Mouse (Mus musculus) bone marrow, adult 2 months (tissue): ENCODE data around the gene Pfdn4. TPM values are rescaled to one million over a fixed set of nuclear protein-coding genes. Genes with fewer than 3 reads are reported as not detected.
"Not testable (repeated sequence)": the region's sequence is repeated elsewhere in the genome, so short reads cannot be mapped to it uniquely, and the experiment has no call there.

Source experiments
- H3K27ac ChIP-seq: fragments of 200-500 bp; 2 replicates; pipeline ENCODE4 v1.5.1; 2012; ENCODE audit warnings: low read depth, mild to moderate bottlenecking, control low read depth, inconsistent platforms, low read length; ENCODE audit not compliant: control insufficient read depth, poor library complexity, insufficient read depth
- H3K4me1 ChIP-seq: fragments of 200-500 bp; 2 replicates; pipeline ENCODE4 v1.6.1; 2011; ENCODE audit warnings: low read length; ENCODE audit not compliant: control insufficient read depth, insufficient read depth
- H3K4me3 ChIP-seq: fragments of 200-500 bp; replicated peaks from 2 replicates; pipeline ENCODE3; 2011; ENCODE audit warnings: mild to moderate bottlenecking, low read depth, low read length, control low read depth; ENCODE audit not compliant: control insufficient read depth
- CTCF ChIP-seq: fragments of 200-500 bp; IDR thresholded peaks from 2 replicates; pipeline ENCODE4 v1.5.1; 2011; ENCODE audit warnings: low read length, control low read depth; ENCODE audit not compliant: control insufficient read depth, insufficient read depth
- POLR2A ChIP-seq: fragments of 200-500 bp; IDR thresholded peaks from 2 replicates; pipeline ENCODE4 v1.6.1; 2011; ENCODE audit warnings: low read depth, mild to moderate bottlenecking, control low read depth, low read length, borderline replicate concordance; ENCODE audit not compliant: control insufficient read depth
- WGBS: fragments of 180-500 bp; shearing (Covaris S2); methylation state at CpG from one replicate; pipeline ENCODE4 v1.1.7; 2018; 5-methylcytosine and 5-hydroxymethylcytosine counted together
- polyA plus RNA-seq: library from polyadenylated mRNA; stranded (reverse); fragments of >200 nt; gene quantifications from 2 replicates; pipeline ENCODE4 v1.2.4, GENCODE M21; 2011; ENCODE audit warnings: low replicate concordance; ENCODE audit not compliant: missing spikeins, insufficient read depth, insufficient read length

Pfdn4 gene
- polyA plus RNA-seq: 22.9 and 55.7 TPM in 2 replicates

DNA sequence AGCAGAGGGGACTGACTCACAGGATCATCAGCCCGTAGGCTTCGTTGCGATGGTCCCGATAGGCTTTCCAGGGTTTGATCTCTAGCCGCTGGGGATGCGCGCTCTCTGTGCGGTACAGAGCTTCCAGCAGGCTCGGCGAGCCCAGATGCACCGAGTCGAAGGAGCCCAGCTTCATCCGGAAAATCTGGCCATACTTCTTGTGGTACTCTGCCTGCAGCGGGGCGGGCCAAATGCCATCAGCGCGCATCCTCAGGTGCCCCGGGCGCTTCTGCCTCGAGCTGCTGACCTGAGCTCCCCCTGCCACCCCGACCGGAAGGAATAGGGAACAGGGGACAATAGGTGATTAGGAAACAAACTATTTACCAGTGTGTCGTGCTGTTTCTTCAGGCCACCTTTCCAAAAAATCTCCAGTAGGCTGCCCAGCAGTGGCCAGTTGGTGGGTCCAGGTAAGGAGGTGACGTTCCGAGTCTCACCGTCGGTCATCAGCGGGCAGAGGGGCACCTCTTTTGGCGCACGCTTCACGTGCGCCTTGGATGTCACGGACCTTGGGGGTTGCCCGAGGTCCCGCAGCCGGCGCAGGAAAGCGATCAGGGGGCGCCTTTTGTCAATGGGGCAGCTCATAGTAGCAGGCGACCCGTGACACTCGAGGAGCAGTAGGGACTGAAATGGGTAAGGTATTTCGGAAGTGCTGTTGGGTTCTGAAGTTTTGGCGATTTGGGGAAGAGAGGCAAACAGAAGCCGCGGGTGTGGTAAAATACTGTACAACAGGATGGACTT is at the start of gene Pfdn4:
Pfdn4 (plus strand) TSS at position 275 of the 777 bp plus-strand sequence.
- WGBS: 5% methylated on average over 46 of the region's 46 CpGs
- Histone ChIP-seq H3K27ac (no peak within 1 kb of the TSS), H3K4me3 (no peak within 1 kb of the TSS), H3K4me1 (no peaks in the 10 kb centered on the region)
- TF ChIP-seq CTCF: no peak
- TF ChIP-seq POLR2A: no peak

DNA sequence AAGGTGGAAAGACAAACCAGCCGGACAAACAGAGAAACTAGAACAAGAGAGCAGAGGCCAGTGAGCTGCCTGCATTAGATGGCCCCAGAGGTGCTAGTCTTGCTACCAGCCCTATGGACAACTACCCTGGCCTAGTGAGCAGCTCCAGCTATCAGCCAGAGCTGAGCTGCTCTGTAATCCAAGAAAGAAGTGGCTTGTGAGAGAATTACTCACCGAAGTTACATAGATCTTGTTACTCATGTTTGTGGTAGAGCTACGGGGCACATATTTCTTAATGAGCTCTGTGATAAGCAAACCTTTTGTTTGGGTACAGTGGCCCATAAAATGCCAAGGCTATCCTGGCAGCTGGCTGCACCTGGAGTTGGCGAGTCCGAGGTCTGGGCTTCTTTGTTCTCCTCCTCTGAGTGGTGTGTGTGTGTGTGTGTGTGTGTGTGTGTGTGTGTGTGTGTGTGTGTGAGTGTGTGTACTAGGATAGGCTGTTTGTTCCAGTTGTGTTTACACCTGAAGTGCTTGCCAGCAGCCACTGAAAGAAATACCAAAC is 49.3 kb upstream of the Pfdn4 start:
- TF ChIP-seq CTCF: no peak
- TF ChIP-seq POLR2A: no peak
- Histone ChIP-seq H3K4me3 (no peak overlapping the region), H3K4me1 (no peaks in the 10 kb centered on the region), H3K27ac (no peak overlapping the region)
- 76% methylated on average over 5 of the region's 5 CpGs for WGBS

DNA sequence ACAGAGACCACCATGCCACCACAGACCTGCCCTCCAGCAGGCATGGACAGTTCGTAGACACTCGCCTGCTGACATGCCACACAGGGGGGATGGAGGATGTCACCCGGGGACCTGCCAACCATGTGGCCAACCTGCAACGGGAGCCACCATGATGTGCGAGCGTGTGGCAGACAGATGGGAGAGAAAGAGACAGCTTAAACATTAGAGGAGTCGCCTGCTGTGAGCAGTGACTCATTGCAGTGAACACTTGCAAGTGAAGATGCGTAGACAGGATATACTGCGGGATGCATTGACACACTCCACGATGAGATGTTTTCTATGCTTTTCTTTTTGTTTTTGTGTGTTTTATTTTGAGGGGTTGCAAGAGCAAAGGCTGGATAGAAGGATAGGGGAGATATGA is 48.6 kb upstream of the Pfdn4 start:
- H3K4me1 ChIP-seq: no peaks in the 10 kb centered on the region
- no peak for TF ChIP-seq POLR2A
- no peak for TF ChIP-seq CTCF
- no peak overlapping the region for H3K4me3 ChIP-seq
- WGBS: 80% methylated on average over 10 of the region's 10 CpGs
- no peak overlapping the region for H3K27ac ChIP-seq

DNA sequence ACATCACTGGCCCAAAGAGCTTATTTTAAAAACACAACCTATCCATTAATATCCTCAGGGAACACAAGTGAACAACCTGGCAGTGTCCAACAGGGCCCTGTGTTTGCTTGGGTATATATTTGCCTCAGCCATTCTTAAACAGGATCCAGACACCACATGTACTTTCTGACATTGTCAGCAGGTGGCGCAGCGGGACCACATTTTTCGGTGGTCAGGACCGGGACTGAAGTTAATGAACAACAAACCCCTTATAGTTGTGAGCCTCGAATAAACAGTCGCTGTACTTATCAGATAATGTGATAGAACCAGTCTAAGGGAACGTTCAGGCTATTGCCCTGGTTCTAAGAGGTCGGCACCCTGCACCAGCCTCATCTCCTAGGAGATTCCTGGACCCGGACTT is 45.3 kb upstream of the Pfdn4 start:
- WGBS: 12% methylated on average over 9 of the region's 9 CpGs
- no peak overlapping the region for H3K27ac ChIP-seq
- no peaks in the 10 kb centered on the region for H3K4me1 ChIP-seq
- no peak overlapping the region for H3K4me3 ChIP-seq
- TF ChIP-seq POLR2A (no peak), CTCF (peak; percentile 82)

DNA sequence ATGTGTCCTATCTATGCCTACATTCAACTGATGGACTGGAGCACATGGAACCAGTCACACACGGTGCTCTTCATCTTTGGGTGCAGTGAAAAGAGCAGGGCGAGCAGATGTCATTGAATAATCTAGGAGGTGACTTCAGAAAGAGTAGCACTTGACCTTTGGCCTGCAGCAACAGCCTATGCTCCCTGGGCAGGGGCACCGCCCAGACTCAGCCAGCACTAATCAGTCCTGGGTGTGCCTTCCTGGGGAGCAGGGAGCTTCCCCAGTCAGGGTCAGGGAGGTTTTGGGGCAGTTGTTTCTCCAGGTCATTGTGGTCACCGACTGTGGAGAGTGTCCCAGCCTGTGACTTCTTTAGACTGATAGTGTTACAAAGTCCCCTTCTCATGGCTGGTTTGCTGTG is 42.4 kb upstream of the Pfdn4 start:
- H3K27ac ChIP-seq, H3K4me3 ChIP-seq, H3K4me1 ChIP-seq: not testable (repeated sequence)
- WGBS: 62% methylated on average over 4 of the region's 4 CpGs

DNA sequence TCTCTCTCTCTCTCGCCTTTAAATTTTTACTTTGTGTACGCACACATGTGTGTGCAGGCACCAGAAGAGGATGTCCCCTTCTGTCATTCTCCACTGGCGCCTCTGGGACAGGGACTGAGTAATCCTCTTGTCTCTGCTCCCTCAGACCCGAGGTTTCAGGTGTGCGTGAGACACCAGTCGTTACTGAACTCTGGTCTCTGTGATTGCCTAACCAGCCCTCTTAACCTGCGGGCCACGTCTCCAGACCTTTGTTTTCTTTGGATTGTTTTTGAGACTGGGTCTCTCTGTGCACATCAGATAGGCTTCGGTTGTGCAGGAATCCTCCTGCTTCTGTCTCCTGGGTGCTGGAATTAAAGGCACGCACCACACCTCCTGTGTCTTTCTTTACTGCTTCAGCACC is 37.0 kb upstream of the Pfdn4 start:
- H3K27ac ChIP-seq: no peak overlapping the region; the same call in 1 of the 2 replicates
- 67% methylated on average over 10 of the region's 10 CpGs for WGBS
- no peak for TF ChIP-seq CTCF
- TF ChIP-seq POLR2A: no peak
- no peak overlapping the region for H3K4me3 ChIP-seq
- peaks cover 1% of the 10 kb centered on the region for H3K4me1 ChIP-seq

DNA sequence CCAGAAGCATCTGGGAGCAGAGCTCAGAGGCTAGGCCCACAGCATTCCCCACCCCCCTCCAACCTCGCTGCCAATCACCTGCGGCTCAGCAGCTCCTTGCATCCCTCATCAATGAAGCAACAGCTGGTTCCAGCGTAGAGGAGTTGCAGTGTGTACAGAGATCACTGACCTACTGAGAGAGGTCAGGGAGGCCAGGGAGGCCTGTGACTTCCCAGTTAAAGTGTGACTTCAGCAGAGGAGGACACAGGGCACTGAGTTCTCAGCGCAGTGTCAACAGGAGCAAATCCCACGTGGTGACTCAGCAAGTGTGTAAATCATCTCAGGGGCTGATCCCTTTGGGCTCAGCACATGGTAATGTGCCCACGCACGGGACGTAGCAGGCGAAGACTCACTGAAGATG is 36.4 kb upstream of the Pfdn4 start:
- no peak overlapping the region for H3K27ac ChIP-seq
- 31% methylated on average over 9 of the region's 9 CpGs for WGBS
- TF ChIP-seq CTCF (no peak), POLR2A (no peak)
- peaks cover 1% of the 10 kb centered on the region for H3K4me1 ChIP-seq
- no peak overlapping the region for H3K4me3 ChIP-seq

DNA sequence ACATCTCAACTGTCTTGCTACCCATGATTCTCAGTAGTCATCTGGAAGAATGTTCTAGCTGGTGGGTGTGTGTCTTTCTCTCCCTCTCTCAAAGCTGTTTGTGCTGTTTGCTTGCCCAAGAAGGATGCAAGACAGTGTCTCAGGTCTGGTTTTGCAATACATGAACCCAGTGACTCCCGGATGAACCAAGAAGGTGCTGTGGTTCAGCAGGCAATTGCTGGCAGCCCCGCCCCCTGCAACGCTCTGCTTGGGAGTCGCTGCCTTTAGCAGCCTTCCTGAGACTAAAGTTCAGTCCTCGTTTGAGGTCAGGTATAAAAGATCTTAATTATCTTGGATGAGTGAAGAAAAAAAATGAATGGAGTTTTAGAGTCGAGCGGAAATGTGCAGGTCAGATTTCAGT is 34.6 kb upstream of the Pfdn4 start:
- WGBS: 55% methylated on average over 7 of the region's 7 CpGs
- Histone ChIP-seq H3K27ac (no peak overlapping the region), H3K4me3 (no peak overlapping the region), H3K4me1 (peaks cover 1% of the 10 kb centered on the region)
- TF ChIP-seq CTCF (no peak), POLR2A (no peak)
